ENCODE assay signal across 22 mouse cellular contexts in the genomic region with DNA sequence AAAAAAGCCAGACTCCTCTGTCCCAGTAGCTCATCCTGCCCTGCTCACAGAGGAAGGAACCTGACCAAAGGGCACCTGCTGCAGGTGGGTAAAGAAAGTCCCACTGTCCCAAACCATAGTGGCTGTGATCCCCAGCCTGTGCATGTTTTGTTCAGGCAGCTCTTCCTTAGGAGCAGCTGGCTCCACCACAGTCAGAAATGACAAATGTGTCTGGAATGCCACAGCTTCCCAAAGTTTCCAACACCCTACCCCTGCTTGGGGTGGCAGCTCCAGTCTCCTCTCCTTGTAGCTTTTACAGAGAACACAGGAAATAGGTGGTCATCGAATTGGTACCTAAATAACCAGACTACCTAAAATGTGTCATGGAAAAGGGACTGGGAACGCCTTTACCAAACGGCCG. TPM values are rescaled to one million over a fixed set of nuclear protein-coding genes. Genes with fewer than 3 reads are reported as not detected.
"Had no signal": no experiment of that assay in that cellular context is flagged by ENCODE, and none has a peak within 500 bp of the region (broad histone marks: within the 10 kb centered on the region; RNA-seq: fewer than 3 reads in every experiment).

No protein-coding gene starts in this region.

- DNase-seq: lung, adult 18-20 months; lung, embryonic 14.5 days; lung, postnatal 10 days; lung, postnatal 4 days; midbrain, embryonic 14.5 days; right cerebral cortex, postnatal 14 days; spleen, adult 18-20 months; thymus, adult 18-20 months; thymus, postnatal 14 days; thymus, postnatal 36 days had no signal

- H3K4me3 ChIP-seq: midbrain, embryonic 10.5 days; midbrain, embryonic 12.5 days; neural tube, embryonic 12.5 days had no signal

- H3K27me3 ChIP-seq: midbrain, embryonic 12.5 days; neural tube, embryonic 12.5 days had no signal

- H3K36me3 ChIP-seq: midbrain, embryonic 10.5 days; midbrain, embryonic 12.5 days; neural tube, embryonic 12.5 days had no signal

- H3K4me2 ChIP-seq: lung, embryonic 14.5 days; midbrain, embryonic 12.5 days; neural tube, embryonic 12.5 days had no signal

RNA-seq across cellular contexts. Expression of gene Gm10972, which starts 18.6 kb away (rescaled TPM):
- total RNA-seq: megakaryocyte, adult 5-6 weeks; megakaryocyte-erythroid progenitor cell, adult 5-6 weeks; neutrophil, adult 5-6 weeks had no signal
- polyA plus RNA-seq: lung, embryonic 14.5 days; lung, embryonic 16.5 days; midbrain, embryonic 10.5 days; midbrain, embryonic 12.5 days; midbrain, embryonic 14.5 days; midbrain, embryonic 16.5 days; neural tube, embryonic 12.5 days; neural tube, embryonic 14.5 days; stomach, embryonic 14.5 days; stomach, embryonic 16.5 days; thymus, postnatal 0 days had no signal
